Mouse (Mus musculus): Measurements from ENCODE around the gene Tulp2. TPM values are rescaled to one million over a fixed set of nuclear protein-coding genes. Genes with fewer than 3 reads are reported as not detected.
A peak's percentile ranks its signal among the peaks of the same experiment; 100 is the strongest.

The Tulp2 gene
- polyA plus RNA-seq (2015; fragmentation: Nextera tagmentation; extraction: Ambion mirVana) = 0.12 TPM in 1 of 2 replicates, not detected in the other

GRCm38 (mm10) chr7:45481374-45481927, at the start of gene Tulp2:
Gene Tulp2 (plus strand): TSS chr7:45481877.
- peak; percentile 93 for ATAC-seq
- Histone ChIP-seq H3K4me2 (ENCODE audit: low read length) (no peak within 1 kb of the TSS), H3K27ac (ENCODE audit: low read length) (no peak within 1 kb of the TSS), H3K36me3 (ENCODE audit: control insufficient read depth, insufficient read depth) (no peaks in the 10 kb centered on the region), H3K9ac (replicated peaks; ENCODE audit: low read depth, low read length) (no peak within 1 kb of the TSS), H3K27me3 (replicated peaks; ENCODE audit: control insufficient read depth, insufficient read depth, low read length) (no peaks in the 10 kb centered on the region), H3K4me3 (replicated peaks; ENCODE audit: low read length) (no peak within 1 kb of the TSS), H3K9me3 (ENCODE audit: control insufficient read depth, low read length) (no peaks in the 10 kb centered on the region), H3K4me1 (replicated peaks; ENCODE audit: control insufficient read depth, insufficient read depth, low read length) (no peaks in the 10 kb centered on the region)
- WGBS = 55% methylated on average over 15 of the region's 15 CpGs

- under 1% methylated on average over 7 of the region's 7 CpGs for WGBS
- no peaks in the 10 kb centered on the region for H3K27me3 ChIP-seq (replicated peaks; ENCODE audit: control insufficient read depth, insufficient read depth, low read length)
- peaks cover 4% of the 10 kb centered on the region; the same call in 1 of the 2 replicates for H3K36me3 ChIP-seq (ENCODE audit: control insufficient read depth, insufficient read depth)
- H3K27ac ChIP-seq (ENCODE audit: low read length) = peak overlapping the region; percentile 80
- H3K4me1 ChIP-seq (replicated peaks; ENCODE audit: control insufficient read depth, insufficient read depth, low read length) = peaks cover 26% of the 10 kb centered on the region
- no peak for ATAC-seq
- H3K9me3 ChIP-seq (ENCODE audit: control insufficient read depth, low read length) = no peaks in the 10 kb centered on the region
- H3K4me3 ChIP-seq (replicated peaks; ENCODE audit: low read length) = peak overlapping the region; percentile 66
- H3K4me2 ChIP-seq (ENCODE audit: low read length) = peak overlapping the region; percentile 91
- peak overlapping the region; percentile 78 for H3K9ac ChIP-seq (replicated peaks; ENCODE audit: low read depth, low read length)
Measured at GRCm38 (mm10) chr7:45433835-45434202, 47.9 kb upstream of the Tulp2 start.

DNA sequence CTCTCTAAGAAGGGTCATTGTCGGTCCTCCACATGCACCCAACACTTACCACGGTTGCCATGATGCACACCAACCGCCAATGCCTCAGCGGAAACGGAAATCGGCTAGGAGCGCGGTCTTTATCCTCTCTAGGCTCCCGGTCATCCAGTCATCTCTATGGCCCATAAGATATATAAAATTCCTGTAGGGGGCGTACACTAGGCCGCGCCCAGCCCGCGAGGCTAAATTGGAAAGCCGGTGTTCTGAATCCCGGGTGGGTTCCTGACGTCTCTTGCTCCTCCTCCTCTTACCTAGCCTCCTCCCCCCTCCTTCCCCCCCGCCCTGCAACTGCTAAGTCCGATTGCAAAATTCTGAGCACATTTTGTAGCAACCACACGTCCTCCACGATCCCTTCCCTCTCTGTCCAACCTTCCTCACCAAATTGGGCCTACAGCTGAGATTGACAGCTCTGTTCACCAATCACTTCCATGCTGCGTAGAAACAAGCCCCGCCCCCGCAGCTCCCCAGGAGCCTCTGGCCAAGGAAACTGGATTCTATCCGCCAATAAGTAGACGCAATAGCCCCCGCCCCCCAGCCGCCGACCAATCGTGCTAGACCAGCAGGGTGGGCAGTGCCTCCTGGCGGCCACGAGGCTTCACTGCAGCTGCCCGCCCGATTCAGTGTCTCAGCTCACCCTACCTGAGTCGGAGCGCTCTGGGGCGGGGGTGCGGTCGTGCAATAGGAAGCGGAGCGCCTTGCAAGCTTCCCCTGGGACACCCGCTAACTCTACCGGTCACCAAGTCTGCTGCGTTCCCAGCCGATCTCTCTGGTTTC, 47.3 kb upstream of the Tulp2 start, which contains the start of gene Gys1:
Gene Gys1, plus strand, starts transcription at position 642 of the 813 bp plus-strand sequence.
- WGBS = under 1% methylated on average over 45 of the region's 45 CpGs
- H3K4me1 ChIP-seq (replicated peaks; ENCODE audit: control insufficient read depth, insufficient read depth, low read length) = peaks cover 26% of the 10 kb centered on the region
- peak within 1 kb of the TSS; percentile 80 for H3K27ac ChIP-seq (ENCODE audit: low read length)
- peak within 1 kb of the TSS; percentile 66 for H3K4me3 ChIP-seq (replicated peaks; ENCODE audit: low read length)
- H3K27me3 ChIP-seq (replicated peaks; ENCODE audit: control insufficient read depth, insufficient read depth, low read length) = no peaks in the 10 kb centered on the region
- peak; percentile 98 for ATAC-seq
- peak within 1 kb of the TSS; percentile 79 for H3K9ac ChIP-seq (replicated peaks; ENCODE audit: low read depth, low read length)
- H3K9me3 ChIP-seq (ENCODE audit: control insufficient read depth, low read length) = no peaks in the 10 kb centered on the region
- H3K36me3 ChIP-seq (ENCODE audit: control insufficient read depth, insufficient read depth) = peaks cover 4% of the 10 kb centered on the region; the same call in 1 of the 2 replicates
- H3K4me2 ChIP-seq (ENCODE audit: low read length) = peak within 1 kb of the TSS; percentile 91

DNA sequence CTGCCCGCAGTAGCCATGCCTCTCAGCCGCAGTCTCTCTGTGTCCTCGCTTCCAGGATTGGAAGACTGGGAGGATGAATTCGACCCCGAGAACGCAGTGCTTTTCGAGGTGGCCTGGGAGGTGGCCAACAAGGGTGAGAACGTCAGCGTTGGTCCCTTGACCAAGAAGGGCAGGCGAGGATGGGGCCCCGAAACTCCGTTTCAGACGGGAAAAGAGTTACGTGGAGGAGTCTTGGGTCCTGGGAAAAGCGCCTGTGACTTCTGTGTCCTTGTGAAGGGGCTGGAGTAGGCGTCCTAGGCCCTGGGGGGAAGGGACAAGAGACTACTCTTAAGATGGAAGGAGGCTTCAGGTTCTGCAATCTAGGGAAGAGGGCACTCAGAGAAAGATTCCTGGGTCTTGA, 46.6 kb upstream of the Tulp2 start:
- peaks cover 3% of the 10 kb centered on the region; the same call in 1 of the 2 replicates for H3K36me3 ChIP-seq (ENCODE audit: control insufficient read depth, insufficient read depth)
- ATAC-seq = peak; percentile 21
- H3K4me2 ChIP-seq (ENCODE audit: low read length) = peak overlapping the region; percentile 83
- peak overlapping the region; percentile 79 for H3K9ac ChIP-seq (replicated peaks; ENCODE audit: low read depth, low read length)
- peak overlapping the region; percentile 62 for H3K4me3 ChIP-seq (replicated peaks; ENCODE audit: low read length)
- no peaks in the 10 kb centered on the region for H3K27me3 ChIP-seq (replicated peaks; ENCODE audit: control insufficient read depth, insufficient read depth, low read length)
- no peaks in the 10 kb centered on the region for H3K9me3 ChIP-seq (ENCODE audit: control insufficient read depth, low read length)
- peak overlapping the region; percentile 41; the same call in 1 of the 2 replicates for H3K27ac ChIP-seq (ENCODE audit: low read length)
- peaks cover 26% of the 10 kb centered on the region for H3K4me1 ChIP-seq (replicated peaks; ENCODE audit: control insufficient read depth, insufficient read depth, low read length)
- under 1% methylated on average over 16 of the region's 16 CpGs for WGBS

DNA sequence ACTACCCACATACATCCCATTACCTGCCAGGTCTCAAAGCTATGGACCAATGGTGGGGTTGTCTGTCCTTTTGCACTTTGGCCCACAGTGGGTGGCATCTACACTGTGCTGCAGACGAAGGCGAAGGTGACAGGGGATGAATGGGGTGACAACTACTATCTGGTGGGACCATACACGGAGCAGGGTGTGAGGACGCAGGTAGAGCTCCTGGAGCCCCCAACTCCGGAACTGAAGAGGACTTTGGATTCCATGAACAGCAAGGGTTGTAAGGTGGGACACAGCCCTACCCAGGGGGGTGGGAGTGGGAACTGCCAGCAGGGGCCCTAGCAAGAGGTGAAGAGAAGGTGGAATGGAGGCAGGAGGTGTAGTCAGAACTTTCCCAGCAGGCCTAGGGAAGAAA, 45.2 kb upstream of the Tulp2 start:
- no peak for ATAC-seq
- Histone ChIP-seq H3K4me2 (ENCODE audit: low read length) (no peak overlapping the region), H3K27ac (ENCODE audit: low read length) (no peak overlapping the region), H3K4me3 (replicated peaks; ENCODE audit: low read length) (no peak overlapping the region), H3K36me3 (ENCODE audit: control insufficient read depth, insufficient read depth) (no peaks in the 10 kb centered on the region), H3K9me3 (ENCODE audit: control insufficient read depth, low read length) (no peaks in the 10 kb centered on the region), H3K27me3 (replicated peaks; ENCODE audit: control insufficient read depth, insufficient read depth, low read length) (no peaks in the 10 kb centered on the region), H3K9ac (replicated peaks; ENCODE audit: low read depth, low read length) (no peak overlapping the region), H3K4me1 (replicated peaks; ENCODE audit: control insufficient read depth, insufficient read depth, low read length) (peaks cover 26% of the 10 kb centered on the region)
- WGBS = 92% methylated on average over 5 of the region's 5 CpGs

DNA sequence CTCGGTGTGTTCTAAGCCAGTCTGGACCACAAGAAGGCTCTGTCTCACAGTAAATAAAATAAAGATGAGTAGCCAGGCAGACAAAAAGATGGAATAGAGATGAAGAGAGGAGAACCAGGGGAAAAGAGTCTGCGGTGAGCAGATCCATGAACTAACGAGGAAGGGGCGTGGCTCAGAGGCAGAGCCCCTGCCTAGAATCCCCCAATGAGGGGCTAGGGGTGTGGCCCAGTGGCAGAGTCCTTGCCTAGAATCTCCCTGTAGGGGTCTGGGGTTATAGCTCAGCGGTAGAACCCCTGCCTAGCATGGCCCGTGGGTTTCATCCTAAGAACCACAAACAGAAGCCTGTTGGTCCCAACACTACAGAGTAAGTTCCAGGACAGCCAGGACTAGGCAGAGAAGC, 44.6 kb upstream of the Tulp2 start:
- H3K9me3 ChIP-seq (ENCODE audit: control insufficient read depth, low read length) = no peaks in the 10 kb centered on the region
- no peak overlapping the region for H3K9ac ChIP-seq (replicated peaks; ENCODE audit: low read depth, low read length)
- H3K4me3 ChIP-seq (replicated peaks; ENCODE audit: low read length) = no peak overlapping the region
- no peak overlapping the region for H3K27ac ChIP-seq (ENCODE audit: low read length)
- H3K36me3 ChIP-seq (ENCODE audit: control insufficient read depth, insufficient read depth) = no peaks in the 10 kb centered on the region
- no peak for ATAC-seq
- H3K4me2 ChIP-seq (ENCODE audit: low read length) = no peak overlapping the region
- WGBS = 28% methylated on average over 6 of the region's 6 CpGs
- H3K27me3 ChIP-seq (replicated peaks; ENCODE audit: control insufficient read depth, insufficient read depth, low read length) = no peaks in the 10 kb centered on the region
- H3K4me1 ChIP-seq (replicated peaks; ENCODE audit: control insufficient read depth, insufficient read depth, low read length) = peaks cover 26% of the 10 kb centered on the region

GRCm38 (mm10) chr7:45437521-45438276, 44.0 kb upstream of the Tulp2 start, which contains the start of gene Ruvbl2:
Gene Ruvbl2 (minus strand): TSS chr7:45438096.
- Histone ChIP-seq H3K4me3 (replicated peaks; ENCODE audit: low read length) (no peak within 1 kb of the TSS), H3K27me3 (replicated peaks; ENCODE audit: control insufficient read depth, insufficient read depth, low read length) (no peaks in the 10 kb centered on the region), H3K4me2 (ENCODE audit: low read length) (no peak within 1 kb of the TSS), H3K4me1 (replicated peaks; ENCODE audit: control insufficient read depth, insufficient read depth, low read length) (peaks cover 25% of the 10 kb centered on the region), H3K9me3 (ENCODE audit: control insufficient read depth, low read length) (no peaks in the 10 kb centered on the region), H3K36me3 (ENCODE audit: control insufficient read depth, insufficient read depth) (no peaks in the 10 kb centered on the region), H3K27ac (ENCODE audit: low read length) (no peak within 1 kb of the TSS), H3K9ac (replicated peaks; ENCODE audit: low read depth, low read length) (no peak within 1 kb of the TSS)
- ATAC-seq = no peak
- WGBS = 18% methylated on average over 19 of the region's 19 CpGs

DNA sequence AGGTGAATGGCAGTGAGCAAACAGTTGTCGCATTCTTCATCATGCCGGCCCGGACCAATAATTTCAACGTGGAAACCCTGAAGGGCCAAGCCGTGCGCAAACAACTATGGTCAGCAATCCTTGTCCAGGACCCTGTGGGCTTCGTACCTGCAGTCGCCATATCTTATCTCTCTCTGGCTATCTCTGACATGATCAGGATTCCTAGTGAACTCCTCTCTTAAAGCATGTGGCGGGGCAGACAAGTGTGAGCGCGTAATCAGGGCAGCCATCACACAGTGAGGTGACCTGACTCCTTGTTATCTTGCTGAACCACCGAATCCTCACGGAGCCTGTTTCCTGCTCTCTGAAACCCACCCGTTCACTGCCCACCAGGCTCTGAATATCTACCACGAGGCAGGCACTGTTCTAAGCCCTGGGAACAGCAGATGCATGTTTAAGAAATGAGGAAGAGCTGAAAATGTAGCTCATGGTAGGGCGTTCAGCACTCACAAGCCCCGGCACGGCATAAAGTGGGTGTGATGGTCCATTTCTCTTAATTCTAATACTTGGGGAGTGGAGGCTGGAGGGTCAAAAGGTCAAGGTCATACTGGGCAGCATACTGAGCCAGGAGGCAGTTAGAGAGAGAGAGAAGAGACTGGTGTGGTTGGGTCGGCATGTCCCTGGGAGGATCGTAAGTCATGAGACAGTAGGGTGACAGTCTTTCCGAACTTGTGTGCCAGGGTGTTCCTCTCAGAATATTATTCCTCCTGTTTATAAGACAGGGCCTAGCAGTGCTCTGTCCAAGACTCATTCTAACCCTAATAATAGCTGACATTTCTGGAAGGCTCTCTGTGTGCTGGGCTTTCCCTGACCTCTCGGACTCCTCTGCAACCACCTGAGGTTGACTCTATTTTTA, 37.9 kb upstream of the Tulp2 start:
- Histone ChIP-seq H3K9ac (replicated peaks; ENCODE audit: low read depth, low read length) (no peak overlapping the region), H3K9me3 (ENCODE audit: control insufficient read depth, low read length) (no peaks in the 10 kb centered on the region), H3K4me1 (replicated peaks; ENCODE audit: control insufficient read depth, insufficient read depth, low read length) (no peaks in the 10 kb centered on the region), H3K27me3 (replicated peaks; ENCODE audit: control insufficient read depth, insufficient read depth, low read length) (no peaks in the 10 kb centered on the region), H3K4me3 (replicated peaks; ENCODE audit: low read length) (no peak overlapping the region), H3K4me2 (ENCODE audit: low read length) (no peak overlapping the region), H3K36me3 (ENCODE audit: control insufficient read depth, insufficient read depth) (0 out of 2 replicates have a peak, but pooled peaks cover 3% of the 10 kb centered on the region), H3K27ac (ENCODE audit: low read length) (no peak overlapping the region)
- 90% methylated on average over 22 of the region's 22 CpGs for WGBS
- ATAC-seq = no peak

Data from forebrain, embryonic 16.5 days (tissue).